Mouse (Mus musculus) MEL (cell line): ENCODE measurements around the gene Prss48. TPM values are rescaled to one million over a fixed set of nuclear protein-coding genes. Genes with fewer than 3 reads are reported as not detected.

Experiments used
- DNase-seq: peaks from one replicate; pipeline ENCODE4 v3.0.0; 2011; ENCODE audit warnings: low read depth, low spot score
- H3K27ac ChIP-seq: 2 replicates; pipeline ENCODE4 v1.5.1; 2012; ENCODE audit warnings: low read depth, mild to moderate bottlenecking, control low read depth, low read length, moderate library complexity; ENCODE audit not compliant: control insufficient read depth
- H3K27me3 ChIP-seq, 2 experiments: fragments of 150-350 bp in 1 of 2; sonication (generic) in 1 of 2; 2 replicates each; pipeline ENCODE4 v1.6.1; 2012; ENCODE audit warnings: low read length in 2 of 2, mild to moderate bottlenecking in 2 of 2, improper control_type of control experiment in 1 of 2, moderate library complexity in 1 of 2; ENCODE audit not compliant: insufficient read depth in 2 of 2, control insufficient read depth in 1 of 2
- H3K36me3 ChIP-seq, 2 experiments: 2 replicates each; pipeline ENCODE4 v1.6.1; 2012 to 2014; ENCODE audit warnings: low read length in 2 of 2, improper control_type of control experiment in 1 of 2, inconsistent platforms in 1 of 2, mild to moderate bottlenecking in 1 of 2; ENCODE audit not compliant: insufficient read depth in 2 of 2, control insufficient read depth in 1 of 2
- H3K4me1 ChIP-seq, 2 experiments: fragments of 150-350 bp in 1 of 2; sonication (generic) in 1 of 2; 2 replicates each; pipeline ENCODE4 v1.6.1; 2012; ENCODE audit warnings: low read length in 2 of 2, improper control_type of control experiment in 1 of 2, mild to moderate bottlenecking in 1 of 2; ENCODE audit not compliant: insufficient read depth in 2 of 2, control insufficient read depth in 1 of 2
- H3K4me3 ChIP-seq, 2 experiments: fragments of 150-350 bp in 1 of 2; sonication (generic) in 1 of 2; 2 replicates each; pipeline ENCODE4 v1.5.1; 2012; ENCODE audit warnings: low read depth in 2 of 2, low read length in 2 of 2, mild to moderate bottlenecking in 2 of 2, moderate library complexity in 2 of 2, control low read depth in 1 of 2, improper control_type of control experiment in 1 of 2; ENCODE audit not compliant: control insufficient read depth in 1 of 2, insufficient read depth in 1 of 2
- H3K79me2 ChIP-seq: 2 replicates; pipeline ENCODE4 v1.6.1; 2012; ENCODE audit warnings: mild to moderate bottlenecking, low read length, moderate library complexity; ENCODE audit not compliant: control insufficient read depth, poor library complexity, insufficient read depth
- H3K9ac ChIP-seq: 2 replicates; pipeline ENCODE4 v1.6.1; 2012; ENCODE audit warnings: low read depth, mild to moderate bottlenecking, control low read depth, low read length, moderate library complexity; ENCODE audit not compliant: control insufficient read depth, poor library complexity, severe bottlenecking
- H3K9me3 ChIP-seq: fragments of 150-350 bp; sonication (generic); replicated peaks from 2 replicates; pipeline ENCODE4 v1.6.1; 2012; ENCODE audit warnings: mild to moderate bottlenecking, low read length, improper control_type of control experiment, moderate library complexity; ENCODE audit not compliant: insufficient read depth
- CHD2 ChIP-seq: IDR thresholded peaks from 2 replicates; pipeline ENCODE4 v1.6.1; 2011; ENCODE audit warnings: low read length, improper control_type of control experiment
- EP300 ChIP-seq, 2 experiments: IDR thresholded peaks; 2 replicates each; pipeline ENCODE4 v1.6.1; 2011; ENCODE audit warnings: improper control_type of control experiment in 2 of 2, low read length in 2 of 2, low read depth in 1 of 2, mild to moderate bottlenecking in 1 of 2
- ETS1 ChIP-seq: IDR thresholded peaks from 2 replicates; pipeline ENCODE4 v1.6.1; 2012; ENCODE audit warnings: low read depth, mild to moderate bottlenecking, inconsistent platforms, low read length, improper control_type of control experiment, moderate library complexity
- GATA1 ChIP-seq: IDR thresholded peaks from 2 replicates; pipeline ENCODE4 v1.6.1; 2011; ENCODE audit warnings: low read depth, low read length, improper control_type of control experiment
- JUND ChIP-seq: IDR thresholded peaks from 2 replicates; pipeline ENCODE4 v1.6.1; 2011; ENCODE audit warnings: low read depth, mild to moderate bottlenecking, improper control_type of control experiment, low read length
- MEF2A ChIP-seq: IDR thresholded peaks from 2 replicates; pipeline ENCODE4 v1.6.1; 2014; ENCODE audit warnings: low read depth, mild to moderate bottlenecking, inconsistent platforms, low read length, improper control_type of control experiment; ENCODE audit not compliant: poor library complexity, insufficient replicate concordance, severe bottlenecking; ENCODE audit errors: extremely low read depth
- MXI1 ChIP-seq: IDR thresholded peaks from 2 replicates; pipeline ENCODE4 v1.6.1; 2011; ENCODE audit warnings: mild to moderate bottlenecking, low read depth, low read length, improper control_type of control experiment
- NRF1 ChIP-seq: IDR thresholded peaks from 2 replicates; pipeline ENCODE4 v1.6.1; 2014; ENCODE audit warnings: low read depth, mild to moderate bottlenecking, inconsistent platforms, low read length, improper control_type of control experiment, moderate library complexity; ENCODE audit not compliant: poor library complexity, insufficient read depth, severe bottlenecking
- POLR2A ChIP-seq, 2 experiments: IDR thresholded peaks; 2 replicates each; pipeline ENCODE4 v1.6.1; 2011 to 2012; ENCODE audit warnings: low read length in 2 of 2, mild to moderate bottlenecking in 2 of 2, control low read depth in 1 of 2, improper control_type of control experiment in 1 of 2, low read depth in 1 of 2, moderate library complexity in 1 of 2; ENCODE audit not compliant: control insufficient read depth in 1 of 2, insufficient read depth in 1 of 2, poor library complexity in 1 of 2
- POLR2AphosphoS2 ChIP-seq: IDR thresholded peaks from 2 replicates; pipeline ENCODE4 v1.6.1; 2011; ENCODE audit warnings: low read length, improper control_type of control experiment
- RCOR1 ChIP-seq: IDR thresholded peaks from 2 replicates; pipeline ENCODE4 v1.6.1; 2012; ENCODE audit warnings: low read depth, mild to moderate bottlenecking, inconsistent platforms, low read length, improper control_type of control experiment
- TBP ChIP-seq: IDR thresholded peaks from 2 replicates; pipeline ENCODE4 v1.8.0; 2011; ENCODE audit warnings: low read depth, low read length, improper control_type of control experiment
- TCF12 ChIP-seq: IDR thresholded peaks from 2 replicates; pipeline ENCODE4 v1.6.1; 2014; ENCODE audit warnings: low read depth, mild to moderate bottlenecking, inconsistent platforms, low read length, improper control_type of control experiment, moderate library complexity
- USF1 ChIP-seq: IDR thresholded peaks from 2 replicates; pipeline ENCODE4 v1.6.1; 2014; ENCODE audit warnings: low read depth, mild to moderate bottlenecking, inconsistent platforms, low read length, improper control_type of control experiment, moderate library complexity
- ZMIZ1 ChIP-seq: IDR thresholded peaks from 2 replicates; pipeline ENCODE4 v1.6.1; 2012; ENCODE audit warnings: low read depth, mild to moderate bottlenecking, inconsistent platforms, low read length, improper control_type of control experiment, moderate library complexity
- ZNF384 ChIP-seq: IDR thresholded peaks from 2 replicates; pipeline ENCODE4 v1.6.1; 2012; ENCODE audit warnings: low read depth, mild to moderate bottlenecking, inconsistent platforms, low read length, improper control_type of control experiment
- polyA plus RNA-seq, 2 experiments: library from polyadenylated mRNA; stranded (reverse) in 1 of 2; unstranded in 1 of 2; fragments of >175 nt in 1 of 2; fragments of >200 nt in 1 of 2; gene quantifications; 2 replicates each; pipeline versions ENCODE4 v1.2.1 to v1.2.4; 2012; ENCODE audit warnings: low replicate concordance in 2 of 2, low read depth in 1 of 2; ENCODE audit not compliant: insufficient read length in 2 of 2, insufficient read depth in 1 of 2, missing spikeins in 1 of 2
- total RNA-seq: library from RNA; depleted of rRNA; stranded (reverse); fragments of 300-350 nt; gene quantifications from 2 replicates; pipeline ENCODE4 v1.2.3, GENCODE M21; 2012

Gene Prss48
- total and polyA plus RNA-seq, 3 experiments, result not detected

GRCm38 (mm10) chr3:85991802-85992156, 10.5 kb downstream of the Prss48 start:
- Histone ChIP-seq H3K27ac (peak overlapping the region; percentile 26), H3K9ac (peak overlapping the region; percentile 23), H3K4me1 (peaks cover 3 to 16% of the 10 kb centered on the region in 2 experiments), H3K9me3 (no peaks in the 10 kb centered on the region), H3K79me2 (no peaks in the 10 kb centered on the region), H3K4me3 (peak overlapping the region; percentile 2 to 34), H3K27me3 (no peaks in the 10 kb centered on the region), H3K36me3 (peaks cover 0 to 12% of the 10 kb centered on the region in 2 experiments; a peak in 2 of 4 replicates)
- TF ChIP-seq GATA1 (0 out of 2 replicates have a peak, but pooled peaks have one; percentile 7), USF1 (peak; percentile 46; the same call in 1 of the 2 replicates), EP300 (IDR thresholded peaks at IDR 0.05; ENCODE audit: low read depth in 1 of 2, low read length in 2 of 2) (no peak)
- DNase-seq, result no peak

GRCm38 (mm10) chr3:85991140-85991801, 11.0 kb downstream of the Prss48 start:
- peak overlapping the region; percentile 23 for H3K9ac ChIP-seq
- no peaks in the 10 kb centered on the region for H3K27me3 ChIP-seq
- peaks cover 3 to 16% of the 10 kb centered on the region in 2 experiments for H3K4me1 ChIP-seq
- DNase-seq, result peak; percentile 62
- TF ChIP-seq MXI1, result 0 out of 2 replicates have a peak, but pooled peaks have one; percentile 9
- TF ChIP-seq NRF1, result no peak
- no peak for TF ChIP-seq JUND
- TF ChIP-seq CHD2, result no peak
- TF ChIP-seq ETS1, result peak; percentile 49; the same call in 1 of the 2 replicates
- TF ChIP-seq TBP, result no peak
- no peak for TF ChIP-seq MEF2A
- TF ChIP-seq POLR2A (IDR thresholded peaks at IDR 0.05; ENCODE audit: control insufficient read depth in 1 of 2, insufficient read depth in 1 of 2, low read depth in 1 of 2, low read length in 2 of 2, poor library complexity in 1 of 2), result no peak
- no peak for TF ChIP-seq USF1
- TF ChIP-seq TCF12, result peak; percentile 75
- TF ChIP-seq ZMIZ1, result no peak
- peak; percentile 72 for TF ChIP-seq GATA1
- no peak for TF ChIP-seq POLR2AphosphoS2
- TF ChIP-seq EP300 (IDR thresholded peaks at IDR 0.05; ENCODE audit: low read depth in 1 of 2, low read length in 2 of 2), result peak; percentile 65 to 74; a peak in 3 of 4 replicates
- TF ChIP-seq ZNF384, result no peak
- peak; percentile 51; the same call in 1 of the 2 replicates for TF ChIP-seq RCOR1
- peak overlapping the region; percentile 26 for H3K27ac ChIP-seq
- H3K9me3 ChIP-seq, result no peaks in the 10 kb centered on the region
- H3K36me3 ChIP-seq, result peaks cover 0 to 12% of the 10 kb centered on the region in 2 experiments; a peak in 2 of 4 replicates
- no peaks in the 10 kb centered on the region for H3K79me2 ChIP-seq
- peak overlapping the region; percentile 2 to 34 for H3K4me3 ChIP-seq
